Mouse (Mus musculus) testis, adult 2 months (tissue): ENCODE measurements around the gene Cacna1a.

Source experiments
- CTCF ChIP-seq: fragments of 200-500 bp; IDR thresholded peaks from 2 replicates; pipeline ENCODE4 v1.5.1; 2012; ENCODE audit warnings: low read depth, mild to moderate bottlenecking, inconsistent platforms, low read length, moderate library complexity; ENCODE audit not compliant: control insufficient read depth, insufficient read depth, insufficient replicate concordance
- POLR2A ChIP-seq: fragments of 200-500 bp; IDR thresholded peaks from 2 replicates; pipeline ENCODE4 v1.6.1; 2012; ENCODE audit warnings: low read depth, mild to moderate bottlenecking, inconsistent platforms, low read length, moderate library complexity; ENCODE audit not compliant: control insufficient read depth

- TF ChIP-seq CTCF: no peak
- TF ChIP-seq POLR2A: no peak
Observed at GRCm38 (mm10) chr8:84650213-84650612, 262.0 kb downstream of the Cacna1a start.
